Mouse (Mus musculus) neural tube, embryonic 13.5 days (tissue): ENCODE results near the gene Gas7. TPM values are rescaled to one million over a fixed set of nuclear protein-coding genes. Genes with fewer than 3 reads are reported as not detected.

Source experiments
- ATAC-seq: fragments of 200-750 bp; cut with Nextera tagmentation; 2 replicates; pipeline ENCODE4 v1.8.0; 2017; ENCODE audit warnings: low read depth, mild to moderate bottlenecking, moderate TSS enrichment, moderate library complexity
- H3K27ac ChIP-seq: fragments of 300-500 bp; sonication (generic); replicated peaks from 2 replicates; pipeline ENCODE4 v1.5.1; 2015; ENCODE audit warnings: moderate library complexity, mild to moderate bottlenecking, inconsistent platforms
- H3K27me3 ChIP-seq: fragments of 300-500 bp; sonication (generic); 2 replicates; pipeline ENCODE4 v1.6.1; 2015; ENCODE audit warnings: mild to moderate bottlenecking, inconsistent platforms
- H3K36me3 ChIP-seq: fragments of 300-500 bp; sonication (generic); 2 replicates; pipeline ENCODE4 v1.6.1; 2015; ENCODE audit warnings: mild to moderate bottlenecking, inconsistent platforms
- H3K4me1 ChIP-seq: fragments of 300-500 bp; sonication (generic); replicated peaks from 2 replicates; pipeline ENCODE4 v1.6.1; 2015; ENCODE audit warnings: inconsistent platforms
- H3K4me2 ChIP-seq: fragments of 300-500 bp; sonication (generic); 2 replicates; pipeline ENCODE4 v1.6.1; 2015; ENCODE audit warnings: inconsistent platforms, mild to moderate bottlenecking, moderate library complexity
- H3K4me3 ChIP-seq: fragments of 300-500 bp; sonication (generic); 2 replicates; pipeline ENCODE4 v1.5.1; 2015; ENCODE audit warnings: mild to moderate bottlenecking, inconsistent platforms
- H3K9ac ChIP-seq: fragments of 300-500 bp; sonication (generic); 2 replicates; pipeline ENCODE4 v1.6.1; 2015; ENCODE audit warnings: moderate library complexity, mild to moderate bottlenecking, inconsistent platforms
- H3K9me3 ChIP-seq: fragments of 300-500 bp; sonication (generic); 2 replicates; pipeline ENCODE4 v1.6.1; 2016; ENCODE audit warnings: inconsistent platforms
- WGBS: fragments of 180-500 bp; shearing (Covaris S2); methylation state at CpG from one replicate; pipeline ENCODE4 v1.1.7; 2015; 5-methylcytosine and 5-hydroxymethylcytosine counted together
- polyA plus RNA-seq: library from polyadenylated mRNA; unstranded; fragments of >200 nt; fragmentation: Nextera tagmentation; extraction: Ambion mirVana; gene quantifications from 2 replicates; pipeline ENCODE4 v1.2.1, GENCODE M21; 2015

The Gas7 gene
- polyA plus RNA-seq, 1 experiment from 2014 or later, result 12.8 TPM

GRCm38 (mm10) chr11:67640299-67640698, 185.1 kb downstream of the Gas7 start:
- Histone ChIP-seq H3K4me1 (no peaks in the 10 kb centered on the region; the same call in 1 of the 2 replicates), H3K9me3 (no peaks in the 10 kb centered on the region), H3K4me2 (no peak overlapping the region), H3K4me3 (no peak overlapping the region), H3K27me3 (no peaks in the 10 kb centered on the region), H3K36me3 (no peaks in the 10 kb centered on the region), H3K9ac (no peak overlapping the region), H3K27ac (no peak overlapping the region)
- ATAC-seq, result no peak
- 91% methylated on average over 6 of the region's 6 CpGs for WGBS

- ATAC-seq, result no peak
Observed at GRCm38 (mm10) chr11:67642421-67642820, 187.2 kb downstream of the Gas7 start.

GRCm38 (mm10) chr11:67642835-67643234, 187.6 kb downstream of the Gas7 start:
- Histone ChIP-seq H3K4me2 (no peak overlapping the region), H3K4me3 (no peak overlapping the region), H3K9me3 (no peaks in the 10 kb centered on the region), H3K27ac (no peak overlapping the region), H3K4me1 (no peaks in the 10 kb centered on the region; the same call in 1 of the 2 replicates), H3K36me3 (no peaks in the 10 kb centered on the region), H3K27me3 (no peaks in the 10 kb centered on the region), H3K9ac (no peak overlapping the region)
- WGBS, result 81% methylated on average over 5 of the region's 5 CpGs
- ATAC-seq, result no peak

More at GRCm38 (mm10) chr11:67642421-67642820, 187.2 kb downstream of the Gas7 start:
- Histone ChIP-seq H3K4me3 (no peak overlapping the region), H3K4me1 (no peaks in the 10 kb centered on the region; the same call in 1 of the 2 replicates), H3K27ac (no peak overlapping the region), H3K36me3 (no peaks in the 10 kb centered on the region), H3K4me2 (no peak overlapping the region), H3K9ac (no peak overlapping the region), H3K27me3 (no peaks in the 10 kb centered on the region), H3K9me3 (no peaks in the 10 kb centered on the region)
- WGBS, result 95% methylated on average over 8 of the region's 8 CpGs

- no peak for ATAC-seq
- H3K4me3 ChIP-seq, result no peak overlapping the region
- H3K36me3 ChIP-seq, result no peaks in the 10 kb centered on the region
- H3K27me3 ChIP-seq, result no peaks in the 10 kb centered on the region
- H3K4me1 ChIP-seq, result no peaks in the 10 kb centered on the region; the same call in 1 of the 2 replicates
- no peak overlapping the region for H3K9ac ChIP-seq
- no peaks in the 10 kb centered on the region for H3K9me3 ChIP-seq
- 93% methylated on average over 3 of the region's 3 CpGs for WGBS
- no peak overlapping the region for H3K4me2 ChIP-seq
- no peak overlapping the region for H3K27ac ChIP-seq
Observed at GRCm38 (mm10) chr11:67643465-67643864, 188.2 kb downstream of the Gas7 start.

- H3K4me1 ChIP-seq, result no peaks in the 10 kb centered on the region
- ATAC-seq, result no peak
- H3K9ac ChIP-seq, result no peak overlapping the region
- no peaks in the 10 kb centered on the region for H3K36me3 ChIP-seq
- no peak overlapping the region for H3K27ac ChIP-seq
- no peaks in the 10 kb centered on the region for H3K9me3 ChIP-seq
- H3K4me2 ChIP-seq, result no peak overlapping the region
- WGBS, result 76% methylated on average over 6 of the region's 6 CpGs
- H3K4me3 ChIP-seq, result no peak overlapping the region
- no peaks in the 10 kb centered on the region for H3K27me3 ChIP-seq
Observed at GRCm38 (mm10) chr11:67644632-67645149, 189.5 kb downstream of the Gas7 start.

GRCm38 (mm10) chr11:67647745-67648144, 192.5 kb downstream of the Gas7 start:
- peak; percentile 40; the same call in 1 of the 2 replicates for ATAC-seq
- Histone ChIP-seq H3K9ac (no peak overlapping the region), H3K4me1 (peaks cover 11% of the 10 kb centered on the region), H3K9me3 (no peaks in the 10 kb centered on the region), H3K27me3 (no peaks in the 10 kb centered on the region), H3K4me3 (no peak overlapping the region), H3K36me3 (no peaks in the 10 kb centered on the region), H3K27ac (no peak overlapping the region), H3K4me2 (no peak overlapping the region)
- 29% methylated on average over 5 of the region's 5 CpGs for WGBS

GRCm38 (mm10) chr11:67648651-67649407, 193.6 kb downstream of the Gas7 start:
- ATAC-seq, result no peak
- peaks cover 15% of the 10 kb centered on the region for H3K4me1 ChIP-seq
- H3K4me3 ChIP-seq, result no peak overlapping the region
- no peak overlapping the region for H3K4me2 ChIP-seq
- H3K9ac ChIP-seq, result no peak overlapping the region
- H3K36me3 ChIP-seq, result no peaks in the 10 kb centered on the region
- WGBS, result 78% methylated on average over 11 of the region's 11 CpGs
- H3K27me3 ChIP-seq, result no peaks in the 10 kb centered on the region
- H3K9me3 ChIP-seq, result no peaks in the 10 kb centered on the region
- H3K27ac ChIP-seq, result no peak overlapping the region

GRCm38 (mm10) chr11:67649971-67650707, 194.9 kb downstream of the Gas7 start:
- Histone ChIP-seq H3K4me3 (no peak overlapping the region), H3K27ac (no peak overlapping the region), H3K4me2 (no peak overlapping the region), H3K9me3 (no peaks in the 10 kb centered on the region), H3K9ac (no peak overlapping the region), H3K36me3 (no peaks in the 10 kb centered on the region), H3K4me1 (peaks cover 15% of the 10 kb centered on the region), H3K27me3 (no peaks in the 10 kb centered on the region)
- ATAC-seq, result no peak
- whole genome bisulfite sequencing, result 60% methylated on average over 10 of the region's 10 CpGs

- Histone ChIP-seq H3K4me2 (no peak overlapping the region), H3K9me3 (no peaks in the 10 kb centered on the region), H3K27ac (no peak overlapping the region), H3K4me1 (peaks cover 15% of the 10 kb centered on the region), H3K27me3 (no peaks in the 10 kb centered on the region), H3K4me3 (no peak overlapping the region), H3K36me3 (no peaks in the 10 kb centered on the region), H3K9ac (no peak overlapping the region)
- no peak for ATAC-seq
- WGBS, result 76% methylated on average over 6 of the region's 6 CpGs
Observed at GRCm38 (mm10) chr11:67651731-67652130, 196.5 kb downstream of the Gas7 start.

- no peaks in the 10 kb centered on the region for H3K9me3 ChIP-seq
- no peaks in the 10 kb centered on the region for H3K36me3 ChIP-seq
- peak overlapping the region; percentile 5; the same call in 1 of the 2 replicates for H3K4me2 ChIP-seq
- 19% methylated on average over 14 of the region's 14 CpGs for WGBS
- peaks cover 15% of the 10 kb centered on the region for H3K4me1 ChIP-seq
- H3K27me3 ChIP-seq, result no peaks in the 10 kb centered on the region
- H3K4me3 ChIP-seq, result no peak overlapping the region
- H3K27ac ChIP-seq, result no peak overlapping the region
- 0 out of 2 replicates have a peak, but pooled peaks have one; percentile 8 for ATAC-seq
- no peak overlapping the region for H3K9ac ChIP-seq
Observed at GRCm38 (mm10) chr11:67652194-67652892, 197.1 kb downstream of the Gas7 start.

- Histone ChIP-seq H3K27ac (no peak overlapping the region), H3K9me3 (no peaks in the 10 kb centered on the region), H3K9ac (no peak overlapping the region), H3K4me2 (peak overlapping the region; percentile 5; the same call in 1 of the 2 replicates), H3K4me3 (no peak overlapping the region), H3K36me3 (no peaks in the 10 kb centered on the region), H3K4me1 (peaks cover 15% of the 10 kb centered on the region), H3K27me3 (no peaks in the 10 kb centered on the region)
- ATAC-seq, result no peak
- 29% methylated on average over 6 of the region's 6 CpGs for WGBS
Observed at GRCm38 (mm10) chr11:67652893-67653255, 197.6 kb downstream of the Gas7 start.
